Mouse (Mus musculus): ENCODE measurements around the gene Cfap65. TPM values are rescaled to one million over a fixed set of nuclear protein-coding genes. Genes with fewer than 3 reads are reported as not detected.
A peak's percentile ranks its signal among the peaks of the same experiment; 100 is the strongest.

Gene Cfap65
- polyA plus RNA-seq (2015; fragmentation: Nextera tagmentation; extraction: Ambion mirVana) = 0.04 and 0.14 TPM in 2 replicates

GRCm38 (mm10) chr1:74935402-74935801 is at the start of gene Cfap65:
Cfap65 (minus strand) TSS chr1:74935599.
- Histone ChIP-seq H3K27ac (replicated peaks) (no peak within 1 kb of the TSS), H3K9ac (peak within 1 kb of the TSS; percentile 63), H3K4me2 (peak within 1 kb of the TSS; percentile 63), H3K4me3 (peak within 1 kb of the TSS; percentile 38), H3K36me3 (no peaks in the 10 kb centered on the region), H3K9me3 (no peaks in the 10 kb centered on the region), H3K27me3 (peaks cover 74% of the 10 kb centered on the region), H3K4me1 (replicated peaks) (no peaks in the 10 kb centered on the region; the same call in 1 of the 2 replicates)
- WGBS = 3% methylated on average over 18 of the region's 18 CpGs
- ATAC-seq (ENCODE audit: low read depth) = peak; percentile 79; the same call in 1 of the 2 replicates

GRCm38 (mm10) chr1:74977001-74977400 is 41.6 kb upstream of the Cfap65 start:
- Histone ChIP-seq H3K27me3 (no peaks in the 10 kb centered on the region), H3K4me1 (replicated peaks) (peaks cover 9% of the 10 kb centered on the region; the same call in 1 of the 2 replicates), H3K9ac (no peak overlapping the region), H3K27ac (replicated peaks) (no peak overlapping the region), H3K4me2 (no peak overlapping the region), H3K36me3 (no peaks in the 10 kb centered on the region), H3K4me3 (no peak overlapping the region), H3K9me3 (no peaks in the 10 kb centered on the region)
- WGBS = 77% methylated on average over 8 of the region's 8 CpGs
- no peak for ATAC-seq (ENCODE audit: low read depth)

DNA sequence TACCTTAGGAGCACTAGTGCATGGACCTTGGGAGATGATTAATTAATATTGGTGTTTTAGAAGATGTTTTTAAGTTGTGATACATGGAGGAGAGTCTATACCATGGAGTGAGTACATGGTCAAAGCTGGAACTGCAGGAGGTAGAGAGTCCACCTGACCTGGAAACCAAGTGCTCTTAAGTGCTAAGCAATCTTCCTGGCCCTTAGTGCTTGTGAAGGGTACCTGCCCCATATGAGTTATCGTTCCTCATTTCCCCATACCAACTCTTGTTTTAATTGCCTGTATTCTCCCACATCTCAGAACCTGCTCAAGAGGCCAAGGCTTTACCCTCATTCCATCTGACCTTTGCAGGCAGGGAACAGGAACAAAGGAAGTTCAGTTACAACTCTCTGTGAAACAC is 40.5 kb upstream of the Cfap65 start:
- Histone ChIP-seq H3K4me3 (no peak overlapping the region), H3K27me3 (no peaks in the 10 kb centered on the region), H3K36me3 (no peaks in the 10 kb centered on the region), H3K9ac (no peak overlapping the region), H3K4me2 (no peak overlapping the region), H3K9me3 (no peaks in the 10 kb centered on the region), H3K4me1 (replicated peaks) (peaks cover 9% of the 10 kb centered on the region; the same call in 1 of the 2 replicates), H3K27ac (replicated peaks) (no peak overlapping the region)
- 83% methylated on average over 1 of the region's 1 CpGs for WGBS
- ATAC-seq (ENCODE audit: low read depth) = no peak

DNA sequence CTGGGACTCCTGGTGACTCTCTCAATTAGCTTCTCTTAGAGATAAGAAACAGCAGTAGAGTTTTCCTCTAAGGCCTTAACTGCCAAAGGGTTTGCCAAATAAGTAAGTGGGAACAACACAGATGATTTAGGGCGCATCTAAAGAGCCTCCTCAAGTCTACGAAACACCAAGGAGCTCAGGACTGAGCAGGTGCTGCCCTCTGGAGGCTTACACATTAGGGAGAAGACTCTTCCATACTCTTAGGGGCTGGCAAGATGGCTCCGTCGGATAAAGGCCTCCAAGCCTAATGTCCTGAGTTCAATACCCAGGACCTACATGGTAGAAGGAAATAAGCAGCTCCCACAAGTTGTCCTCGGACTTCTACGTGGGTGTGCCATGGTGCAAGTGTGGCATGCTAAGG is 38.2 kb upstream of the Cfap65 start:
- Histone ChIP-seq H3K36me3 (no peaks in the 10 kb centered on the region), H3K9me3 (no peaks in the 10 kb centered on the region), H3K9ac (no peak overlapping the region), H3K4me1 (replicated peaks) (peaks cover 5% of the 10 kb centered on the region; the same call in 1 of the 2 replicates), H3K27me3 (no peaks in the 10 kb centered on the region), H3K27ac (replicated peaks) (no peak overlapping the region), H3K4me3 (no peak overlapping the region), H3K4me2 (no peak overlapping the region)
- no peak for ATAC-seq (ENCODE audit: low read depth)
- WGBS = 84% methylated on average over 6 of the region's 6 CpGs

GRCm38 (mm10) chr1:74971353-74972050 is 36.1 kb upstream of the Cfap65 start:
- Histone ChIP-seq H3K4me1 (replicated peaks) (no peaks in the 10 kb centered on the region), H3K9ac (no peak overlapping the region), H3K27ac (replicated peaks) (no peak overlapping the region), H3K9me3 (no peaks in the 10 kb centered on the region), H3K27me3 (no peaks in the 10 kb centered on the region), H3K4me3 (no peak overlapping the region), H3K36me3 (no peaks in the 10 kb centered on the region), H3K4me2 (no peak overlapping the region)
- WGBS = 46% methylated on average over 4 of the region's 4 CpGs
- ATAC-seq (ENCODE audit: low read depth) = no peak

DNA sequence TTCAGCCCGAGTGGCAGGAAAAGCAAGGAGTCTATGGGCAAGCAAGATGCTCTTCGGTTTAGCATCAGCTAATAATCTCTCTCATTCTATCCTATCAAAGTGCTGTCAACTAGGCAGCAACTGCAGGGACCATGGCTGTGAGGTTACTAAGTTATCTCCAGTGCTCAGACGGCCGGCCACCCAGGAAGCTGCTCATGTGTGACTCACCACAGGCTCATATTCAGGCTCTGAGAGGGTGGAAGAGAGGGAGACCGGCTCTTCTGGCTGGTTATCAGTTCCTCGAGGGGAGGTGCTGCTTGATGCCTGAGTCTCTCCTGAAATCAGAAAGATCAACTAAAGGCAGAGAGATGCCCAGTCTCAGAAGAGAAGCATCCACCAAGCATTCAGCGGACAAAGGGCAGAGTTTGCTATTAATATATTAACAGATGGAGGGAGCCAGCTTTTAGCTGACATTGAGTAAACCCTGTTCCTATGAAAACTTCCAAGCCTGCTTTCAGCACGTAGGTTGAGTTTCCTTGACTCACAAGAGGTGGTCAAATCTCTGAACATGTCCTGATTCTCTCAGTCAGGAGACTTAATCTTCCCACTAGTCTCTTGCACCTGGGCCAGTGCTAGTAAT is 32.7 kb upstream of the Cfap65 start:
- Histone ChIP-seq H3K36me3 (no peaks in the 10 kb centered on the region), H3K9me3 (no peaks in the 10 kb centered on the region), H3K27me3 (0 out of 2 replicates have a peak, but pooled peaks cover 3% of the 10 kb centered on the region), H3K9ac (no peak overlapping the region), H3K4me2 (no peak overlapping the region), H3K4me1 (replicated peaks) (peaks cover 9% of the 10 kb centered on the region), H3K27ac (replicated peaks) (no peak overlapping the region), H3K4me3 (no peak overlapping the region)
- ATAC-seq (ENCODE audit: low read depth) = no peak
- 80% methylated on average over 8 of the region's 8 CpGs for WGBS

DNA sequence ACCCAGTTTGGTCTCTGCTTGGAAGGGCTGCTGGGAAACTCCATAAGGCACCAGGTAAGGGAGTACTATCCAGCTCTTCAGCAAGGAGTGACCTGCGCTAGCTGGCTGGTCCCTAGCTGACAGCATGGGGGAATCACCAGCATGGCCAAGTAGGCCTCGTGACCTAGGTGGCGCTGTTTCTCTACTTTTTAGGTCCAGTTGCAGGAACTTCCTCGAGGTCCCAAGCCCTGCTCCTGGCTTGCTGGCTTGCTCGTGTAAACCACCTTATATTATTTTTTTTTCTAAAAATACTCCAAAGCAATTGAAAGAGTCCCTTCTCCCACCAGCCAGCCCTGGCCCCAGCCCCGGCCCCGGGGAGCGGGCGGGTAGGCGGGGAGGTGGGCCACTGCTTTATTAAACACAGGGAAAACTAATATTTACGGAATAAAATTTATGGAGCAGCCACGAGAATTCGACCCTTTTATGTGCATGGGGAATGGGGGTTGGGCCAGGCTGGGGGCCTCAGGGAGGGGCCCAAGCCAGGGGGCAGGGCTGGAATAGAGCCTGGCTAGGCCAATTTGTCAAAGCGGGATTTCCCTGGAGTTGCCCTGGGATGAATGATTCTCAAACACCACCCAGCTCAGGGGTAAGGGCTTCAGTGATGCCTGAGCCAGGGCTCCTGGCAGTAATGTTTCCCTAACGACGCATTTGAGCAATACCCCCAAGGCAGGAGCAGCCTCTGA is 29.3 kb upstream of the Cfap65 start:
- Histone ChIP-seq H3K4me1 (replicated peaks) (peaks cover 9% of the 10 kb centered on the region), H3K4me3 (peak overlapping the region; percentile 21), H3K27me3 (peaks cover 8% of the 10 kb centered on the region), H3K36me3 (no peaks in the 10 kb centered on the region), H3K27ac (replicated peaks) (no peak overlapping the region), H3K9me3 (no peaks in the 10 kb centered on the region), H3K9ac (peak overlapping the region; percentile 38; the same call in 1 of the 2 replicates), H3K4me2 (peak overlapping the region; percentile 51)
- ATAC-seq (ENCODE audit: low read depth) = 0 out of 2 replicates have a peak, but pooled peaks have one; percentile 53
- WGBS = 6% methylated on average over 16 of the region's 16 CpGs

DNA sequence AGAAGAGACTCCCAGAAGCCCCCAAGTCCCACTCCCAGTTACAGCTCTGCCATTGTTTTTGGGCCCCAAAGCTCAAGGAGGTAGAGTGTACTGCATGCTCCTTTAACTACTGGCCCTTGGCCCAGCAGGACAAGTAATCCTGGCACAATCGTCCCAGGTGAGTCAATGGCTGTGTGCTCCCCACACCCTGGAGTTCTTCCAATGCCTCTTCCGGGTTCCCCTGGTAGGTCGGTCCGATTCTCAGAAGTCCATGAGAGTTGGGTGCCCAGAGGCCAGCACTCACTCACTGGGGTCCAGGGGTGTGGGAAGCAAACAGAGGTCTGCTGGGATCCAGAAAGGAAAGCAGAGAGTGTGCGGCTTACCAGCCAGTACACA is 27.4 kb upstream of the Cfap65 start:
- H3K4me1 ChIP-seq (replicated peaks) = peaks cover 9% of the 10 kb centered on the region
- no peak overlapping the region for H3K4me3 ChIP-seq
- peaks cover 9% of the 10 kb centered on the region for H3K27me3 ChIP-seq
- WGBS = 86% methylated on average over 5 of the region's 5 CpGs
- H3K9ac ChIP-seq = no peak overlapping the region
- no peaks in the 10 kb centered on the region for H3K9me3 ChIP-seq
- H3K36me3 ChIP-seq = no peaks in the 10 kb centered on the region
- no peak for ATAC-seq (ENCODE audit: low read depth)
- H3K27ac ChIP-seq (replicated peaks) = no peak overlapping the region
- no peak overlapping the region for H3K4me2 ChIP-seq

GRCm38 (mm10) chr1:74962126-74962852 is 26.9 kb upstream of the Cfap65 start:
- 70% methylated on average over 5 of the region's 5 CpGs for WGBS
- Histone ChIP-seq H3K27ac (replicated peaks) (no peak overlapping the region), H3K9me3 (no peaks in the 10 kb centered on the region), H3K36me3 (no peaks in the 10 kb centered on the region), H3K9ac (no peak overlapping the region), H3K4me2 (no peak overlapping the region), H3K4me1 (replicated peaks) (peaks cover 9% of the 10 kb centered on the region), H3K4me3 (no peak overlapping the region), H3K27me3 (peaks cover 15% of the 10 kb centered on the region)
- no peak for ATAC-seq (ENCODE audit: low read depth)

DNA sequence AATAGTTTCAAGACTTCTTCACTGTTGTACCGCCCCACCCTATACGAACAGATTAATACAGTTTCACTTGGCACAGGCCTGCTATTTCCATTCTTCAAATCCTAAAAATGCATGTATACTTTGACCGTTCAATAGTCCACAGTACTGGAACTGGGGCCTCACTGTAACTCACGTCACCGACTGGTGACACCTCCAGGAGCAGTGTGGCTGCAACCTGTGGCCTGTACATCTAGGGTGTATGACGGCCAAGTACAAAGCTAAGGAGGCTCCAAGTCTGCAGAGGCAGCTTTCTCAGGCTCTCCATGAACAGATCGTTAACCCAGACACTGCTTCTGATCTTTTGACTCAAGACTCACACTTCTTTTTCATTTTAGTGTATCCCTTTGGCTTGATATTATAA is 26.3 kb upstream of the Cfap65 start:
- no peak for ATAC-seq (ENCODE audit: low read depth)
- H3K4me1 ChIP-seq (replicated peaks) = peaks cover 9% of the 10 kb centered on the region
- H3K36me3 ChIP-seq = no peaks in the 10 kb centered on the region
- no peak overlapping the region for H3K27ac ChIP-seq (replicated peaks)
- H3K4me3 ChIP-seq = no peak overlapping the region
- no peaks in the 10 kb centered on the region for H3K9me3 ChIP-seq
- H3K9ac ChIP-seq = no peak overlapping the region
- no peak overlapping the region for H3K4me2 ChIP-seq
- 93% methylated on average over 7 of the region's 7 CpGs for WGBS
- H3K27me3 ChIP-seq = peaks cover 21% of the 10 kb centered on the region

DNA sequence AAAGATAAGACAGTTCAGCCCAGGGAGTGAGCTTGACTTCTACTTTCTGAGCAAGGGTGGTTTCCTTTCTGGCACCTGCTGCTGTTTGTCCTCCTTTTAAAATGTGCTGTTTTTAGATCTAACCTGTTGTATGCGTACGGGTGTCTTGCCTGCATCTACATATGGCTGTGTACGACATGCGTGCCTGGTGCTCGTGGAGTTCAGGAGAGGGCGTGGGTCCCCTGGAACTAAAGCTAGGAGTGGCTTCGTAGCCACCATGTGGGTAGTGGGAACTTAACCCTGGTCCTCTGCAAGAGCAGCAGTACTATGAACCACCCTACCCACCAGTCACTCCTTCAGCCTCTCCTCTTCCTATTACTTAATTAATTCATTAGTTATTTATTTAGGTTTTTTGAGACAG is 24.7 kb upstream of the Cfap65 start:
- peaks cover 33% of the 10 kb centered on the region for H3K27me3 ChIP-seq
- H3K36me3 ChIP-seq = no peaks in the 10 kb centered on the region
- no peak overlapping the region for H3K4me3 ChIP-seq
- no peak for ATAC-seq (ENCODE audit: low read depth)
- H3K27ac ChIP-seq (replicated peaks) = no peak overlapping the region
- H3K9ac ChIP-seq = no peak overlapping the region
- H3K4me1 ChIP-seq (replicated peaks) = peaks cover 6% of the 10 kb centered on the region
- 95% methylated on average over 7 of the region's 7 CpGs for WGBS
- H3K4me2 ChIP-seq = no peak overlapping the region
- no peaks in the 10 kb centered on the region for H3K9me3 ChIP-seq

All from neural tube, embryonic 13.5 days (tissue).